Mouse (Mus musculus): ENCODE results near the gene Mapk9. TPM values are rescaled to one million over a fixed set of nuclear protein-coding genes. Genes with fewer than 3 reads are reported as not detected.

Gene Mapk9
- total and polyA plus RNA-seq, 3 experiments, result 43.1 to 52.8 TPM; not detected in 1

DNA sequence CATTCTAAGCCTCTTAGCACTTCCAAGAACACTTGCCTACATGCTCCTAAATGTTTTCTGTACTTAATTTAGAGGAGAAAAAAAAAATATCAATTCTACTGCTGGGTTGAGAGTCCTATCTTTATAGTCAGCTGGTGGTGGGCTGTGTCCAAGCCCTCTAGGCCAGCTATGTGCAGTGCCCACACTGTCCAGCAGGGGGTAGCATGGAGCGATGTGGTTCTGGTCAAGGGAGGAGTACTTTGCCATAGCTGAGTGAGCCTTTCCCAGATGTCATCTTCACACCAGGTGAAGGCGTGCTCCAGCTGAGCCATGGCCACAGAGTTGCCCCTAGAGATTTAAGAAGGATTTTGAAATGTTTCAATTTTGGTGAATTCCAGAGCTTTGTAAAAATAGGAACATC lies 21.7 kb upstream of the Mapk9 start (continued):
- TF ChIP-seq ETS1 (IDR thresholded peaks at IDR 0.05; ENCODE audit: low read depth, low read length) (no peak), RAD21 (IDR thresholded peaks at IDR 0.05; ENCODE audit: low read depth, low read length) (peak; percentile 54), MEF2A (IDR thresholded peaks at IDR 0.05; ENCODE audit: extremely low read depth, insufficient replicate concordance, low read depth, low read length, poor library complexity, severe bottlenecking) (no peak), CTCF (IDR thresholded peaks at IDR 0.05 in 2 of 3, conservative IDR thresholded peaks at IDR 0.05 in 1 of 3; ENCODE audit: control insufficient read depth in 1 of 3, insufficient read depth in 1 of 3, low read depth in 2 of 3, low read length in 3 of 3, poor library complexity in 1 of 3, severe bottlenecking in 1 of 3) (peak; percentile 92 to 98 (median 95)), CHD1 (IDR thresholded peaks at IDR 0.05; ENCODE audit: low read depth, low read length) (no peak), MAX (IDR thresholded peaks at IDR 0.05; ENCODE audit: low read length) (no peak), SMC3 (IDR thresholded peaks at IDR 0.05; ENCODE audit: low read depth, low read length) (peak; percentile 86), ZKSCAN1 (IDR thresholded peaks at IDR 0.05; ENCODE audit: low read depth, low read length) (no peak), JUND (IDR thresholded peaks at IDR 0.05; ENCODE audit: low read depth, low read length) (no peak), ZMIZ1 (IDR thresholded peaks at IDR 0.05; ENCODE audit: low read depth, low read length) (no peak), RCOR1 (IDR thresholded peaks at IDR 0.05; ENCODE audit: low read depth, low read length) (no peak), MYB (IDR thresholded peaks at IDR 0.05; ENCODE audit: low read depth, low read length) (no peak), BHLHE40 (IDR thresholded peaks at IDR 0.05; ENCODE audit: borderline replicate concordance, low read depth, low read length) (no peak), MAZ (IDR thresholded peaks at IDR 0.05; ENCODE audit: low read depth, low read length) (no peak), EP300 (IDR thresholded peaks at IDR 0.05; ENCODE audit: low read depth in 1 of 2, low read length in 2 of 2) (no peak), ELF1 (IDR thresholded peaks at IDR 0.05; ENCODE audit: low read depth, low read length) (no peak)

- no peak for DNase-seq (ENCODE audit: low read depth, low spot score)
- Histone ChIP-seq H3K4me3 (ENCODE audit: control insufficient read depth in 1 of 2, insufficient read depth in 1 of 2, low read depth in 2 of 2, low read length in 2 of 2) (no peak overlapping the region), H3K9me3 (replicated peaks; ENCODE audit: insufficient read depth, low read length) (no peaks in the 10 kb centered on the region), H3K4me1 (ENCODE audit: control insufficient read depth in 1 of 2, insufficient read depth in 2 of 2, low read length in 2 of 2) (peaks cover 0 to under 1% of the 10 kb centered on the region in 2 experiments; a peak in 1 of 4 replicates), H3K27me3 (ENCODE audit: control insufficient read depth in 1 of 2, insufficient read depth in 2 of 2, low read length in 2 of 2) (no peaks in the 10 kb centered on the region), H3K27ac (ENCODE audit: control insufficient read depth, low read depth, low read length) (no peak overlapping the region), H3K79me2 (ENCODE audit: control insufficient read depth, insufficient read depth, low read length, poor library complexity) (no peaks in the 10 kb centered on the region), H3K36me3 (ENCODE audit: control insufficient read depth in 1 of 2, insufficient read depth in 2 of 2, low read length in 2 of 2) (peaks cover 0 to 3% of the 10 kb centered on the region in 2 experiments; a peak in 1 of 4 replicates), H3K9ac (ENCODE audit: control insufficient read depth, low read depth, low read length, poor library complexity, severe bottlenecking) (no peak overlapping the region)
- TF ChIP-seq MYC (IDR thresholded peaks at IDR 0.05; ENCODE audit: low read depth, low read length) (no peak), RAD21 (IDR thresholded peaks at IDR 0.05; ENCODE audit: low read depth, low read length) (no peak), MAZ (IDR thresholded peaks at IDR 0.05; ENCODE audit: low read depth, low read length) (no peak), ZC3H11A (IDR thresholded peaks at IDR 0.05; ENCODE audit: low read depth, low read length) (no peak), ELF1 (IDR thresholded peaks at IDR 0.05; ENCODE audit: low read depth, low read length) (no peak), POLR2A (IDR thresholded peaks at IDR 0.05; ENCODE audit: control insufficient read depth in 1 of 2, insufficient read depth in 1 of 2, low read depth in 1 of 2, low read length in 2 of 2, poor library complexity in 1 of 2) (no peak), CHD2 (IDR thresholded peaks at IDR 0.05; ENCODE audit: low read length) (no peak), TCF12 (IDR thresholded peaks at IDR 0.05; ENCODE audit: low read depth, low read length) (no peak), RCOR1 (IDR thresholded peaks at IDR 0.05; ENCODE audit: low read depth, low read length) (no peak), GABPA (IDR thresholded peaks at IDR 0.05; ENCODE audit: low read depth, low read length) (no peak), E2F4 (IDR thresholded peaks at IDR 0.05; ENCODE audit: borderline replicate concordance, low read depth, low read length) (no peak), MAX (IDR thresholded peaks at IDR 0.05; ENCODE audit: low read length) (no peak), POLR2AphosphoS2 (IDR thresholded peaks at IDR 0.05; ENCODE audit: low read length) (no peak), SMC3 (IDR thresholded peaks at IDR 0.05; ENCODE audit: low read depth, low read length) (no peak)
Measured at GRCm38 (mm10) chr11:49827243-49827642, 19.3 kb upstream of the Mapk9 start.

All from MEL (cell line).